Comparison of ENCODE assay signal across 18 mouse cellular contexts in the genomic region with DNA sequence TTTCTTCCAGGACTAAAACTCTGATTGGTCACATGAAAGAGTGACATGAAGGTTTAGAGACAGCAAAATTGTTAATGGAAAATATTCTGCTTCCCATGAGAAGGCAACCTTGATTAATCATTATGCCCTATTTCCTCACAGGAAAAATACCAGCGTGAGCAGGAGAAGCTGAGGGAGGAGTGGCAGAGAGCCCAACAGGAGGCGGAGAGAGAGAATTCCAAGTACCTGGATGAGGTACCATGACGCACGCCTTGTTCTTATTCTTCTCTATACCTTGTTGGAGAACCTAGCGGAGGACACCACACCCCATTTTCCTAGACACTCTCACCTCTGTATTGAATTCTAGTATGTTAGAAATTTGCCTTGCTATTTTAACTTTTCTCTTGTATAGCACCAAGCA.
DNase-seq lines count a peak whose midpoint lies in the region; ATAC-seq lines count a peak whose summit lies in the region.
"Had no signal": no experiment of that assay in that cellular context is flagged by ENCODE, and none has a peak within 500 bp of the region (broad histone marks: within the 10 kb centered on the region; RNA-seq: fewer than 3 reads in every experiment).

No protein-coding gene starts in this region.

- no peak overlapping the region for H3K9ac ChIP-seq in kidney, embryonic 14.5 days (ENCODE audit: low read depth, low read length)
- H3K9ac ChIP-seq: embryonic facial prominence, embryonic 13.5 days; forebrain, embryonic 12.5 days; heart, embryonic 13.5 days; hindbrain, embryonic 12.5 days had no signal

- H3K27ac ChIP-seq in kidney, embryonic 14.5 days (ENCODE audit: low read depth, low read length) = no peak overlapping the region
- H3K27ac ChIP-seq: embryonic facial prominence, embryonic 13.5 days; forebrain, embryonic 12.5 days; heart, embryonic 13.5 days; hindbrain, embryonic 12.5 days had no signal

- no peak overlapping the region for H3K4me2 ChIP-seq in kidney, embryonic 14.5 days (replicated peaks; ENCODE audit: low read depth, low read length)
- H3K4me2 ChIP-seq: embryonic facial prominence, embryonic 13.5 days; forebrain, embryonic 12.5 days; heart, embryonic 13.5 days; hindbrain, embryonic 12.5 days had no signal

- H3K4me1 ChIP-seq in kidney, embryonic 14.5 days (ENCODE audit: control insufficient read depth, insufficient read depth, low read length) = no peaks in the 10 kb centered on the region
- H3K4me1 ChIP-seq: embryonic facial prominence, embryonic 13.5 days; forebrain, embryonic 12.5 days; heart, embryonic 13.5 days; hindbrain, embryonic 12.5 days had no signal

- DNase-seq in kidney, adult 11 months = peak; percentile 57
- DNase-seq in kidney, adult 8-10 months = peak; percentile 67 to 70
- DNase-seq in kidney, postnatal 10 days = peak; percentile 31
- DNase-seq in gastrocnemius, postnatal 36 days = no peak
- no peak for DNase-seq in ovary, postnatal 10 days (ENCODE audit: low spot score)
- DNase-seq in right cerebral cortex, postnatal 14 days = no peak
- DNase-seq: adrenal gland, postnatal 10 days; cerebellum, adult 11 months; cerebellum, adult 8-10 months; cerebellum, postnatal 14 days; gastrocnemius, postnatal 14 days; heart, postnatal 36 days had no signal

- no peaks in the 10 kb centered on the region for H3K36me3 ChIP-seq in kidney, embryonic 14.5 days (ENCODE audit: control insufficient read depth, insufficient read depth, low read length)
- H3K36me3 ChIP-seq: forebrain, embryonic 12.5 days; hindbrain, embryonic 12.5 days had no signal

- H3K27me3 ChIP-seq in kidney, embryonic 14.5 days (ENCODE audit: control insufficient read depth, insufficient read depth, low read length) = no peaks in the 10 kb centered on the region
- H3K27me3 ChIP-seq: embryonic facial prominence, embryonic 13.5 days; forebrain, embryonic 12.5 days; heart, embryonic 13.5 days; hindbrain, embryonic 12.5 days had no signal

- intact Hi-C loops in gastrocnemius, postnatal 36 days (cut with DNase I) = loop anchor here (5.0 kb wide), 1 partner anchor 136 kb away; no protein-coding TSS in a partner anchor

- no peak for ATAC-seq in kidney, embryonic 14.5 days (ENCODE audit: low FRiP score, low TSS enrichment)
- ATAC-seq: forebrain, embryonic 16.5 days had no signal

- 85% methylated on average over 5 of the region's 5 CpGs for WGBS in kidney, embryonic 14.5 days

- H3K4me3 ChIP-seq in kidney, embryonic 14.5 days (ENCODE audit: low read length) = no peak overlapping the region
- H3K4me3 ChIP-seq: embryonic facial prominence, embryonic 13.5 days; forebrain, embryonic 12.5 days; heart, embryonic 13.5 days; hindbrain, embryonic 12.5 days had no signal

- no peaks in the 10 kb centered on the region for H3K9me3 ChIP-seq in kidney, embryonic 14.5 days (ENCODE audit: control insufficient read depth, low read length)
- H3K9me3 ChIP-seq: embryonic facial prominence, embryonic 13.5 days; forebrain, embryonic 12.5 days; heart, embryonic 13.5 days; hindbrain, embryonic 12.5 days had no signal

Comparison
In these comparisons a context has a peak if more than half of its experiments do, and no peak if none do; other contexts are left out.
1. DNase-seq: peak in kidney, adult 11 months (single experiment), kidney, adult 8-10 months (2 of 2) and kidney, postnatal 10 days (single experiment); none in gastrocnemius, postnatal 36 days (0 of 2), ovary, postnatal 10 days (single experiment) and right cerebral cortex, postnatal 14 days (single experiment).